Mouse (Mus musculus) kidney, adult 2 months (tissue): ENCODE measurements around the gene B9d2.

Source experiments
- CTCF ChIP-seq: fragments of 200-500 bp; conservative IDR thresholded peaks from 2 replicates; pipeline ENCODE4 v1.5.1; 2011; ENCODE audit warnings: low read depth, mild to moderate bottlenecking, control low read depth, low read length, moderate library complexity, mixed read lengths; ENCODE audit not compliant: insufficient read depth, insufficient read length
- POLR2A ChIP-seq: fragments of 200-500 bp; IDR thresholded peaks from one replicate; pipeline ENCODE4 v1.6.1; 2011; ENCODE audit warnings: low read depth, low read length, control low read depth

- no peak for TF ChIP-seq POLR2A
- TF ChIP-seq CTCF = no peak
Measured at GRCm38 (mm10) chr7:25729396-25729795, 48.8 kb downstream of the B9d2 start.
